Mouse (Mus musculus): Measurements from ENCODE around the gene Fndc8. TPM values are rescaled to one million over a fixed set of nuclear protein-coding genes. Genes with fewer than 3 reads are reported as not detected.

The Fndc8 gene
- 0.51 and 0.99 TPM in 2 replicates for polyA plus RNA-seq (2015; fragmentation: Nextera tagmentation; extraction: Ambion mirVana)

GRCm38 (mm10) chr11:82891936-82892335 is at the start of gene Fndc8:
Gene Fndc8 (plus strand): TSS chr11:82892124.
- peaks cover 17% of the 10 kb centered on the region for H3K4me1 ChIP-seq (ENCODE audit: control insufficient read depth, insufficient read depth, low read depth, low read length)
- WGBS = 69% methylated on average over 7 of the region's 7 CpGs
- no peaks in the 10 kb centered on the region for H3K36me3 ChIP-seq (ENCODE audit: control insufficient read depth, insufficient read depth, low read length)
- no peak for ATAC-seq
- no peak within 1 kb of the TSS for H3K27ac ChIP-seq (ENCODE audit: low read depth, low read length)
- H3K4me3 ChIP-seq (ENCODE audit: low read length) = no peak within 1 kb of the TSS
- peaks cover 8% of the 10 kb centered on the region; the same call in 1 of the 2 replicates for H3K27me3 ChIP-seq (replicated peaks; ENCODE audit: control insufficient read depth, insufficient read depth, low read length)
- no peak within 1 kb of the TSS for H3K9ac ChIP-seq (ENCODE audit: low read depth, low read length)
- H3K4me2 ChIP-seq (ENCODE audit: low read length) = no peak within 1 kb of the TSS
- no peaks in the 10 kb centered on the region for H3K9me3 ChIP-seq (ENCODE audit: control insufficient read depth, low read length)

- ATAC-seq = no peak
- Histone ChIP-seq H3K27me3 (replicated peaks; ENCODE audit: control insufficient read depth, insufficient read depth, low read length) (no peaks in the 10 kb centered on the region), H3K36me3 (ENCODE audit: control insufficient read depth, insufficient read depth, low read length) (no peaks in the 10 kb centered on the region), H3K4me1 (ENCODE audit: control insufficient read depth, insufficient read depth, low read depth, low read length) (peaks cover 13% of the 10 kb centered on the region), H3K9me3 (ENCODE audit: control insufficient read depth, low read length) (no peaks in the 10 kb centered on the region), H3K9ac (ENCODE audit: low read depth, low read length) (no peak overlapping the region; the same call in 1 of the 2 replicates), H3K27ac (ENCODE audit: low read depth, low read length) (no peak overlapping the region), H3K4me2 (ENCODE audit: low read length) (no peak overlapping the region; the same call in 1 of the 2 replicates), H3K4me3 (ENCODE audit: low read length) (no peak overlapping the region)
- WGBS = 76% methylated on average over 11 of the region's 11 CpGs
Measured at GRCm38 (mm10) chr11:82844771-82845414, 47.0 kb upstream of the Fndc8 start.

- Histone ChIP-seq H3K4me3 (ENCODE audit: low read length) (peak overlapping the region; percentile 21; the same call in 1 of the 2 replicates), H3K4me2 (ENCODE audit: low read length) (peak overlapping the region; percentile 48), H3K9me3 (ENCODE audit: control insufficient read depth, low read length) (no peaks in the 10 kb centered on the region), H3K27ac (ENCODE audit: low read depth, low read length) (0 out of 2 replicates have a peak overlapping the region, but pooled peaks have one; percentile 17), H3K27me3 (replicated peaks; ENCODE audit: control insufficient read depth, insufficient read depth, low read length) (no peaks in the 10 kb centered on the region), H3K9ac (ENCODE audit: low read depth, low read length) (peak overlapping the region; percentile 60), H3K4me1 (ENCODE audit: control insufficient read depth, insufficient read depth, low read depth, low read length) (peaks cover 13% of the 10 kb centered on the region), H3K36me3 (ENCODE audit: control insufficient read depth, insufficient read depth, low read length) (no peaks in the 10 kb centered on the region)
- 30% methylated on average over 16 of the region's 16 CpGs for WGBS
- ATAC-seq = peak; percentile 72; the same call in 1 of the 2 replicates
Measured at GRCm38 (mm10) chr11:82845415-82846078, 46.4 kb upstream of the Fndc8 start.

DNA sequence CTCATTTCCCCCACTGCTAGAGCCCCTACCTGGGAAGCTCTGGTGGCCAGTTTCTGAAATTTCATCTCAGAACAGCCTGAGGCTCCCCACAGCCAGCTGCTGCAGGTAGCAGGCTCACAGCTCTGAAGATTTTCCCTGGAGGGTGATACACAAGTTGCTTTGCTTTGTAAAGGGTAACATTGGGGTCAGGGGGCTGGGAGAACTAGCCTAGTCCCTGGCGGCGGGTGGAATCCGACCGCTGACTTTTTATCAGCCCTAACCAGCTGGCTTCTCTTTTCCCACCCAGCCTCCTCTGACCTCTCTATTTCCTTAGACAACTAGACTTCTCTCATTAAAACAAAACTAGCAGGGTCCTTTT is 45.9 kb upstream of the Fndc8 start:
- H3K9me3 ChIP-seq (ENCODE audit: control insufficient read depth, low read length) = no peaks in the 10 kb centered on the region
- H3K36me3 ChIP-seq (ENCODE audit: control insufficient read depth, insufficient read depth, low read length) = no peaks in the 10 kb centered on the region
- 0 out of 2 replicates have a peak overlapping the region, but pooled peaks have one; percentile 21 for H3K4me3 ChIP-seq (ENCODE audit: low read length)
- H3K27me3 ChIP-seq (replicated peaks; ENCODE audit: control insufficient read depth, insufficient read depth, low read length) = no peaks in the 10 kb centered on the region
- peak overlapping the region; percentile 48 for H3K4me2 ChIP-seq (ENCODE audit: low read length)
- H3K27ac ChIP-seq (ENCODE audit: low read depth, low read length) = 0 out of 2 replicates have a peak overlapping the region, but pooled peaks have one; percentile 17
- no peak for ATAC-seq
- peak overlapping the region; percentile 60 for H3K9ac ChIP-seq (ENCODE audit: low read depth, low read length)
- whole genome bisulfite sequencing = 51% methylated on average over 4 of the region's 4 CpGs
- H3K4me1 ChIP-seq (ENCODE audit: control insufficient read depth, insufficient read depth, low read depth, low read length) = peaks cover 13% of the 10 kb centered on the region

DNA sequence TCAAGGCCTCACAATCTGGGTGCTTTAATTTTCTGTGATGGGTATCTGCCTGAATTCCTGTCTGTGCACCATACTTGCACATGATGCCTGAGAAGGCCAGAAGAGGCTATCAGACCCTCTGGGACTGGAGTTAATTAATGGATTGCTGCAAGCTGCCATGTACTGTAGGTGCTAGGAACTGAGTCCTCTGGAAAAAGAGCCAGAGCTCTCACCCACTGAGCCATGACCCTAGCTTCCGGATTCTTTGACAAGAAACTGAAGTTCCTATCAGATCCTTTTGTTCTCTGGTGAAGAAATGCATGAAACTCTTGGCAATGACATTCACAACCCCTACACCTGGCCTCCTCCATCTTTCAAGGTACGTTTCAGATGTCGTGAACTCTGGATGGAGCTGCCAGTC is 45.0 kb upstream of the Fndc8 start:
- no peaks in the 10 kb centered on the region for H3K27me3 ChIP-seq (replicated peaks; ENCODE audit: control insufficient read depth, insufficient read depth, low read length)
- no peak overlapping the region for H3K27ac ChIP-seq (ENCODE audit: low read depth, low read length)
- 70% methylated on average over 3 of the region's 3 CpGs for WGBS
- ATAC-seq = no peak
- H3K4me3 ChIP-seq (ENCODE audit: low read length) = no peak overlapping the region
- H3K9me3 ChIP-seq (ENCODE audit: control insufficient read depth, low read length) = no peaks in the 10 kb centered on the region
- H3K9ac ChIP-seq (ENCODE audit: low read depth, low read length) = no peak overlapping the region
- H3K4me2 ChIP-seq (ENCODE audit: low read length) = no peak overlapping the region
- no peaks in the 10 kb centered on the region for H3K36me3 ChIP-seq (ENCODE audit: control insufficient read depth, insufficient read depth, low read length)
- peaks cover 13% of the 10 kb centered on the region for H3K4me1 ChIP-seq (ENCODE audit: control insufficient read depth, insufficient read depth, low read depth, low read length)

GRCm38 (mm10) chr11:82847571-82848000 is 44.3 kb upstream of the Fndc8 start:
- H3K4me2 ChIP-seq (ENCODE audit: low read length) = no peak overlapping the region
- H3K4me1 ChIP-seq (ENCODE audit: control insufficient read depth, insufficient read depth, low read depth, low read length) = peaks cover 13% of the 10 kb centered on the region
- H3K4me3 ChIP-seq (ENCODE audit: low read length) = no peak overlapping the region
- H3K9ac ChIP-seq (ENCODE audit: low read depth, low read length) = no peak overlapping the region
- no peaks in the 10 kb centered on the region for H3K9me3 ChIP-seq (ENCODE audit: control insufficient read depth, low read length)
- H3K27ac ChIP-seq (ENCODE audit: low read depth, low read length) = no peak overlapping the region
- 23% methylated on average over 6 of the region's 6 CpGs for WGBS
- no peaks in the 10 kb centered on the region for H3K36me3 ChIP-seq (ENCODE audit: control insufficient read depth, insufficient read depth, low read length)
- no peaks in the 10 kb centered on the region for H3K27me3 ChIP-seq (replicated peaks; ENCODE audit: control insufficient read depth, insufficient read depth, low read length)
- ATAC-seq = no peak

- H3K27me3 ChIP-seq (replicated peaks; ENCODE audit: control insufficient read depth, insufficient read depth, low read length) = no peaks in the 10 kb centered on the region
- no peak overlapping the region for H3K4me3 ChIP-seq (ENCODE audit: low read length)
- 65% methylated on average over 5 of the region's 5 CpGs for WGBS
- peaks cover 13% of the 10 kb centered on the region for H3K4me1 ChIP-seq (ENCODE audit: control insufficient read depth, insufficient read depth, low read depth, low read length)
- no peak overlapping the region for H3K27ac ChIP-seq (ENCODE audit: low read depth, low read length)
- H3K9ac ChIP-seq (ENCODE audit: low read depth, low read length) = no peak overlapping the region
- no peak overlapping the region for H3K4me2 ChIP-seq (ENCODE audit: low read length)
- H3K9me3 ChIP-seq (ENCODE audit: control insufficient read depth, low read length) = no peaks in the 10 kb centered on the region
- ATAC-seq = no peak
- no peaks in the 10 kb centered on the region for H3K36me3 ChIP-seq (ENCODE audit: control insufficient read depth, insufficient read depth, low read length)
Measured at GRCm38 (mm10) chr11:82850259-82850658, 41.7 kb upstream of the Fndc8 start.

DNA sequence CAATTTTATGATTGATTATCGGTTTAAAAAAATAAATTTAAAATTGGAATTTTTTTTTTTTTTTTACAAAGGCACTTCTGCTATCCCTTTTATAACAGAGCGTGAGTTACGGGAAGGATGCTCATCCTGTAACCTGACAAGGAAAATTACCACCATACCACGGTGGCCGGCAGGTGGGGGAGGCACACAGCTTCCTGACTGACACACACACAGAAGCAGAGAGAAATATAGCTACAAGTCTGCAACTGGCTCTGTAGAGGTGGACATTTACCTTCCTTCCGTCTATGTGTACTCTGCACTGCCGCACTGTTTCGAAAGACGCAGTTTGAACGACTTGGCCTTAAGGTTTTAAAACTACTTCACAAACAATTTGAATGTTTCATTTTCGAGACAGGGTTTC is 39.8 kb upstream of the Fndc8 start:
- no peaks in the 10 kb centered on the region for H3K27me3 ChIP-seq (replicated peaks; ENCODE audit: control insufficient read depth, insufficient read depth, low read length)
- peaks cover 8% of the 10 kb centered on the region for H3K4me1 ChIP-seq (ENCODE audit: control insufficient read depth, insufficient read depth, low read depth, low read length)
- H3K4me2 ChIP-seq (ENCODE audit: low read length) = no peak overlapping the region
- no peak overlapping the region for H3K4me3 ChIP-seq (ENCODE audit: low read length)
- WGBS = 87% methylated on average over 11 of the region's 11 CpGs
- H3K9ac ChIP-seq (ENCODE audit: low read depth, low read length) = no peak overlapping the region
- no peak for ATAC-seq
- no peak overlapping the region for H3K27ac ChIP-seq (ENCODE audit: low read depth, low read length)
- H3K9me3 ChIP-seq (ENCODE audit: control insufficient read depth, low read length) = no peaks in the 10 kb centered on the region
- H3K36me3 ChIP-seq (ENCODE audit: control insufficient read depth, insufficient read depth, low read length) = no peaks in the 10 kb centered on the region

- H3K4me1 ChIP-seq (ENCODE audit: control insufficient read depth, insufficient read depth, low read depth, low read length) = peaks cover 4% of the 10 kb centered on the region
- ATAC-seq = no peak
- H3K9me3 ChIP-seq (ENCODE audit: control insufficient read depth, low read length) = no peaks in the 10 kb centered on the region
- H3K9ac ChIP-seq (ENCODE audit: low read depth, low read length) = no peak overlapping the region
- WGBS = 85% methylated on average over 10 of the region's 10 CpGs
- H3K4me2 ChIP-seq (ENCODE audit: low read length) = no peak overlapping the region
- no peaks in the 10 kb centered on the region for H3K27me3 ChIP-seq (replicated peaks; ENCODE audit: control insufficient read depth, insufficient read depth, low read length)
- no peaks in the 10 kb centered on the region for H3K36me3 ChIP-seq (ENCODE audit: control insufficient read depth, insufficient read depth, low read length)
- no peak overlapping the region for H3K4me3 ChIP-seq (ENCODE audit: low read length)
- H3K27ac ChIP-seq (ENCODE audit: low read depth, low read length) = no peak overlapping the region
Measured at GRCm38 (mm10) chr11:82852540-82852939, 39.4 kb upstream of the Fndc8 start.
